Mouse (Mus musculus) gastrocnemius, postnatal 14 days (tissue): ENCODE measurements around the gene Lcmt2. TPM values are rescaled to one million over a fixed set of nuclear protein-coding genes. Genes with fewer than 3 reads are reported as not detected.

Experiments
- DNase-seq: peaks from one replicate; pipeline ENCODE4 v3.0.0; 2021; ENCODE audit warnings: mixed read lengths
- intact Hi-C: fragments of 180-260 bp; cut with DNase I; formaldehyde crosslinking; loops from one replicate; pipeline ENCODE4 v1.15.1; 2025; ENCODE audit warnings: low total_unique reads
- long read RNA-seq, 2 experiments: library from polyadenylated mRNA; stranded (forward); transcript quantifications; one replicate each; pipeline ENCODE4 v2.0.0; 2021
- total RNA-seq, 2 experiments: library from RNA; stranded (reverse); gene quantifications; 2 replicates each; pipeline ENCODE4 v1.2.3; 2021

Gene Lcmt2
- 1 to 10 TPM; 4.6 to 4.7 TPM for total RNA-seq
- long read RNA-seq, experiment 1, transcript Lcmt2-202 (1 exons, 3,056 nt) = major isoform, 12 of 12 reads
- long read RNA-seq, experiment 1, partial matches to known transcripts = 0 of 12 reads
- long read RNA-seq, experiment 1, other reads (novel, unspliced or antisense) = 0 of 12 reads
- long read RNA-seq, experiment 2, transcript Lcmt2-202 (1 exons, 3,056 nt) = major isoform, 9 of 9 reads
- long read RNA-seq, experiment 2, partial matches to known transcripts = 0 of 9 reads
- long read RNA-seq, experiment 2, other reads (novel, unspliced or antisense) = 0 of 9 reads

DNA sequence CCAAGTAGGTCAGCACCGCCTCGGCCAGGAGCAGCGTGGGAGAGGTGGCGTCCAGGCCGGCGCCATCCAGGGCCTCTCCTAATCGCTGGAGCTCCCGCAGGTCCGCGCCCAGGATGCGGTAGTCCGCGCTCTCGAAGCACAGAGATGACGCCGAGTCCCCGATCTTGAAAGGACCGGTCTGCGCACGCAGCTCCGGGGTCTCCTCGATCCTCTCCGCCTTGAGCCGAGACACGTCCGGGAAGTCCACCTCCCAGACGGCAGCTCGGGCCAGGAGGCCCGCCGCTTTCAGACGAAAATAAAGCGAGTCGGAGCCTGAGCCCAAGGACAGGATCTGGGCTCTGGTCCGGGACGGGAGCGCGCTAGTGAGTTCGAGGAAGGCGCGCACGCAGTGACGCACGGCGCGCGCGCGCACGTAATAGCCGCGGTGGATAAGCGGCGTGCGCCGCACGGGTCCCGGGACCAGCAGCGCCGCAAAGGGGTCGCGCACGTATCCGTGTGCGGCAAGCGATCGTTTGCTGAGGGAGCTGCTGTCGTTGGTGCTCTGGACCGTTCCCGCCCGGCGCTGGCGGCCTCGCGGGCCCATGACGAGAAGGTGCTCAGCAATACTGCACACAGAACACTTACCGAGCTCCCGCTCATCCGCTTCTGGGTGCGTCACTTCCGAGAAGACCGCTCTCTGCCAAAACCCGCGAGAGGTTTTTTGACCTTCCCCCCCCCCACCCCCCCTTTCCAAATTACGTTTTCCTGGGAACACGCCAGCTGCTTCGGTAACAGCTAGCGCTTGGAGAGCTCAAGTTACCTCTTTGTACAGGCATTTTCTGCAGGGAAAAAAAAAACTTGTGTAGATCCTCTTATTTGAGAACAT, at the start of gene Lcmt2, which contains the start of gene Adal:
Lcmt2 (minus strand) TSS at position 636 of the 865 bp plus-strand sequence.
Adal (plus strand) TSS at position 411 of the 865 bp plus-strand sequence.
- DNase-seq = peak; percentile 90
- intact Hi-C loops = no loop called here

DNA sequence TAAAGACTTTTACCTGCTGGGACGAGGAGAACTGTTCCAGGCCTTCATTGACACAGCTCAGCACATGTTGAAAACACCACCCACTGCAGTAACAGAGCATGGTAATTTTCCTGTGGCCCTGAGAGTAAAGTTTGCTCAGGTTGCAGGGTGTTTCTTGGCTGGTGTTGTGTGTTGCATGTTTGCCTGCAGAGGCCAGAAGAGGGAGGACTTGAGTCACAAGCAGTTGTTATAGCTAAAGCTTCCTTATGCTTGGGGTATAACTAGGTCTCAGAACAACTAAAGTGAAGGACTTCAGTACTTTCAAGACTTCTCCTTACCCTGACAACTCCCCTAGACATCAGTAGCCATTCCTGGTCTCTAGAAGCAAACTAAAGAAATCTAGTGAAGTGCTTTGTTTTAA, 48.1 kb upstream of the Lcmt2 start:
- DNase-seq = no peak
- intact Hi-C loops = no loop called here

DNA sequence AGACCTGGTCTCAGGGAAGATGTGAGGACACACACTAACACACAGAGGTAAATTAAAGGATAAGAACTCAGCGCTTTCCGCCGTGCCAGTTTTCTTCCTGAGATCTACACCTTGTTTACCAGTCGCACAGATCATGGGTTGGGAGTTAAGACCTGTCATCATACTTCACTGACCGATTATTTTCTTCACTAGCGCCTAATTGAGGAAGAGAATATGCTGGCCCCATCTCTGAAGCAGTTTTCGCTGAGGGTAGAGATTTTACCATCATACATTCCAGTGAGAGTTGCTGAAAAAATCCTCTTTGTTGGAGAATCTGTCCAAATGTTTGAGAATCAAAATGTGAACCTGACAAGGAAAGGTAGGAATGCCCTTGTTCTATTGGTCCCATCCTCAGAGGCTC, 43.7 kb upstream of the Lcmt2 start:
- intact Hi-C loops = no loop called here
- no peak for DNase-seq

DNA sequence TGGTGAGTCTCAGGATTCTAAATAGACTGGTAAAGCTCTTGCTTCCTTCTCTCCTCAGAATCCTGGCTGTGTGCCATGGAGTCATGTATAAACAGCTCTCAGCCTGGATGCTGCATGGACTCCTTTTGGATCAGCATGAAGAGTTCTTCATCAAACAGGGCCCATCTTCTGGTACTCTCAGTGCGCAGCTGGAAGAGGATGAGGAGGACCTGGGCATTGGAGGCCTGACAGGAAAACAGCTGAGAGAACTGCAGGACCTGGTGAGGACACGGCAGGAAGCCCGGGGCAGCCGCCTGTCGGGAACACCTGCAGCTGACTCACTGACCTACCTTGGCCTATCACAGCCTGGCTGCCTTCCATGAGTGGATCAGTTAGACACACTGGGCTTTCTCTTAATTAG, 43.0 kb upstream of the Lcmt2 start:
- intact Hi-C loops = no loop called here

DNA sequence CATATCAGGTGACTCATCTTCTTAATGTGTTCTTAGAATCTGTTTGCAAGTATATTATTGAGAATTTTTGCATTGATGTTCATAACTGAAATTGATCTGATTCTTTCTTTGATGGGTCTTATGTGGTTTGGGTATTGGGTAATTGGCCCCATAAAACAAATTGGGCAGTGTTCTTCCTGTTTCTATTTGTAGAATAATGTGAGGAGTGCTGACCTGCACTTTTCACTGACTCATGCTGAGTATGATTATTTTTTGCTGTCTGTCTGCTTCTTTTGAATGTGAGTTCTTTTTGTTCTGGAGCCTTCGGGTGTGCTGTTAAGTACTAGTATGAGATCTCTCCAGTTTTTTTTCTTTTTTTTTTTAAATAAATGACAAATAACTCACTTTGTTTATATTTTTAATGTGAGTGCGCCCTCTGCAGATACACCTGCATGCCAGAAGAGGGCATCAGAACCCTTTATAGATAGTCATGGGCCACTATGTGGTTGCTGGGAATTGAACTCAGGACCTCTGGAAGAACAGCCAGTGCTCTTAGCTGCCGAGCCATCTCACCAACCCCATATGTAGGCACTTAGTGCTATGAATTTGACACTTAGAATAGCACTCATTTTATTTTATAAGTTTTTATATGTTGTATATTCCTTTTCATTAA, 38.5 kb upstream of the Lcmt2 start:
- no peak for DNase-seq
- intact Hi-C loops = no loop called here

More for the DNA sequence above, 43.0 kb upstream of the Lcmt2 start:
- DNase-seq = no peak

DNA sequence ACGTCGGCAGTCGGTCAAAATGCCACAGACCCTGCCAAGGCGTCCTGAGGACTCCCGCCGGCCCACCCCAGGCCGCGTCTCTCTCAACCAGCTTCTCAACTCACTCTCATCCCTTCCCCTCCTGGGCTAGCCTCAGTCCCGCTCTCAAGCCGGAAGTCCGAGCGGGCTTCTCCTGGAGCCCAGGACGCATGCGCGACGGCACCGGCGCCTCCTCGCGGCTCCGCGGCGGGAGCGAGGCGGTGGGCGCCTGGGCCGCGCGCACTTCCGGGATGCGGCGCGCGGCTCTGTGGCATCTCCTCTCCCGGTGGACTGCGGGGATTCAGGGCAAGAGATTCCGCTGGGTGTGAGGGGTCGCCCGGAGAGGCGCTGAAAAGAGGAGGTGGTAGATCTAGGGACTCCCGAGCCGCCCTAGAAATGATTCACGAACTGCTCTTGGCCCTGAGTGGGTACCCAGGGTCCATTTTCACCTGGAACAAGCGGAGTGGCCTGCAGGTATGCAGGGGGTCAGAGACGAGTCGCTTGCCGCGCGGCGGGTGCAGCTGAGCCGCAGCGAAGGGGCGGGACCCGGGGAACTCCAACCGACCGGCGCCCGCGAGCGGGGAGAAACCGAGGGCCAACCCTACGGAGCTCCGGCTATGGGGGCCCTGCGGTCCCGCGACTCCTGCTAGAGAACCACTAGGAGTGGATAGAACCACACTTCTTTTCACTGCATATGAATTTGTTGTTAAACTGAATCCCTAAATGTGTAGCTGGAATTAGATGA, 30.7 kb upstream of the Lcmt2 start, which contains the start of gene Zscan29:
Zscan29 (minus strand) TSS at position 146 of the 763 bp plus-strand sequence.
- intact Hi-C loops = no loop called here
- peak; percentile 92 for DNase-seq

DNA sequence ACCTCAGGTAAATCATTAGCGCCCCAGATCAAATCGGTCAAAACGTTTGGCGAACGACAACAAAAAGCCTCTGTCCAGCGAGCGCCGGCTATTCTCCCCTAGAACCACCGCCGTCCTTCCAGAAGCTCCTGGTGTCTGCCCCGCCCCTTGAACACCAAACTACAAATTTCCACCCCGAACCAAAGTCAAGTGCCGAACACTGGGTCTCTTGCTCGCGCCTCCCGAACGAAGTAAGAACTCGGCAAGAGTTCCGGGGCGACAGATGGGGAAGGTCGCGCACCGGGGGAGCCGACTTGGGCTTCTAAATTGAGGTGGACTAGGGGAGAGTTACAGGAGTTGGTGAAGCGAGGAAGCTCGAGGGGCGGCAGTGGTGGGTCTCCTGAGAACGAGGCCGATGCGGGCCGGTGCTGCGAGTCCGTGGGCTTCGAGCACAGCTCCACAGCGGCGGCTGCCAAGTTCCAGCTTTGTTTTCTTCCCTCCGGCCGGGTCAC, 30.1 kb upstream of the Lcmt2 start, which contains the start of gene Tubgcp4:
Tubgcp4 (plus strand) TSS at position 174 of the 491 bp plus-strand sequence.
- peak; percentile 37 for DNase-seq
- intact Hi-C loops = no loop called here

DNA sequence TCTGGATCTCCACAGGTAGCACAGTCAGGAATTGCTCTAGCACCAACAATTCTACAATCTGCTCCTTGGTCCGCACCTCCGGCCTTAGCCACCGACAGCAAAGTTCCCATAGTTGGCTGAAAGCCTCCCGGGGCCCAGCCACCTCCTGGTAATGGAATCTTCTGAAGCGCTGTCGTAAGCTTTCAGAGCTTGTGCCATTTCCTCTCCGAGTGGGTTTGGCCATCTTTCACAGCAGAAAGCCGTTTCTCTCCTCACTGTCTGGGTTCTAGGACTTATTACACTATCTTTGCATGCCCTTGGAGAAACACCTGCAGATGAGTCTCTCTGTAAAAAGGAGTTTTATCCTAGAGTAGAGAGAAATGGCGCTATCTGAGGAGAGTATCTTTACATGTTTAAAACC, 29.4 kb upstream of the Lcmt2 start:
- intact Hi-C loops = no loop called here

DNA sequence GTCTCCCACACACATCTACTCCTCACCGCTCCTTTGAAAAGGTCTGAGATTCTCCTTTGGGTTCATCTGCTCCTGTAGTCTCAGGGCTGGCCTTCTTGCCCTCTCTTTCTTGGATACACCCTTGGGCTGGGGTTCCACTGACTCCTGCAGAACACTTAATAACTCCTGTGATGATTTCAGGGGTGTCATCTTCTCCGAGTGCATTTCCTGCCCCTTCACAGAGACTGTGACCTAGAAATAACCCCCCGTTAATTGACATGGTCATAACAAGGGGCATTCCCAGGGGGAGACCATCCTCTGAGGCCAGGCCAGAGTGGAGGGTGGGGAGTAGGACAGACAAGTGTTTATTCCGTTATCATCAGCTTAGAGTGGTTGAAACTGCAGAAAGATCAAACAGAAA, 28.7 kb upstream of the Lcmt2 start:
- intact Hi-C loops = no loop called here
- DNase-seq = no peak

More for the DNA sequence above, 29.4 kb upstream of the Lcmt2 start:
- peak; percentile 29 for DNase-seq

DNA sequence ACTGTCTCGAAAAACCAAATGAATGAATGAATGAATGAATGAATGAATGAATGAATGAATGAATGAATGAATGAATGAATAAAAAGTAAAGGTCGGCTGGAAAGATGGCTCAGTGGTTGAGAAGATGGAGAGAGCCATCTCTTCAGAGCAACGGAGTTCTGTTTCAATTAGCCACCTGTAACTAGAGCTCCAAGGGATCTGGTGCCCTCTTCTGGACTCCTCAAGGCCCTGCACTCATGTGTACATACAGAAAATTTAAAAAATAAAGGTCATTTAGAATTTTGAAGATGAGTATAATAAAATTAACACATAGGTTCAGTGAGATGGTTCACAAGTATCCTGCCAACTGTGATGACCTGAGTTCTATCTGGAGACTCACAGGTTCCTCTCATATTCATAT, 12.6 kb upstream of the Lcmt2 start:
- intact Hi-C loops = no loop called here
- no peak for DNase-seq

DNA sequence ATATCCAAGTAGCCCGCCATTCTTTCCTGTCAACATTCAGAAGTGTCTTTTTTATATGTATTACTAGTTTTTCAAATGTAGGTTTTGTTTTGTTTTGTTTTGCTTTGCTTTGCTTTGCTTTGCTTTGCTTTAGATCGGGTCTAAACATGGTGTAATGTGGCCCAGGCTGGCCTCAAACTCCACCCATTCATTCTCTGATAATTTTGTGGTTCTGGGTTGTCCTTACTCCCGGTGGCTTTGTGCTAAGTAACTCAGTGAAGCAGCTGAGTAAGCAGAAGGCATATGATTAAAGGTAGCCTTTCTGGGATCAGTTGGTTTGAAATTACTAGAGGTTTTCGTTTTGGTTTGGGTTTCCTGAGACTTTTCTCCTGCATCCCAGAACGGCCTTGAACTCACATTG, 9.2 kb upstream of the Lcmt2 start:
- DNase-seq = no peak
- intact Hi-C loops = no loop called here

DNA sequence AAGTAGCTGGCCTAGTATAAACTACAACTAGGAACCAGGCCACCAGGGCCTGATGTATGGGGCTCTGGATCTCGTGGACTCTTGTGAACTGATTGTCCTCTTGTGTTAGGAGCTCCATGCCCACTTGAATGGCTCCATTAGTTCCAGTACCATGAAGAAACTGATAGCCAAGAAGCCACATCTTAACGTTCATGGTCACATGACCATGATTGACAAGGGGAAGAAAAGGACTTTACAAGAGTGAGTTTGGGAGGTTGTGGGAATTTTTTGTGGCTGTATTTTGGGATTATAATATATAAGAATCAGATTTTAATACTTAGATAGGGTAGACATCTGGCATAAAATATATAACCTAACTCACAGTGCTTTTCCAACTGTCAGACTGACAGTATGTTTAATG, 2.0 kb upstream of the Lcmt2 start:
- no peak for DNase-seq
- intact Hi-C loops = no loop called here

DNA sequence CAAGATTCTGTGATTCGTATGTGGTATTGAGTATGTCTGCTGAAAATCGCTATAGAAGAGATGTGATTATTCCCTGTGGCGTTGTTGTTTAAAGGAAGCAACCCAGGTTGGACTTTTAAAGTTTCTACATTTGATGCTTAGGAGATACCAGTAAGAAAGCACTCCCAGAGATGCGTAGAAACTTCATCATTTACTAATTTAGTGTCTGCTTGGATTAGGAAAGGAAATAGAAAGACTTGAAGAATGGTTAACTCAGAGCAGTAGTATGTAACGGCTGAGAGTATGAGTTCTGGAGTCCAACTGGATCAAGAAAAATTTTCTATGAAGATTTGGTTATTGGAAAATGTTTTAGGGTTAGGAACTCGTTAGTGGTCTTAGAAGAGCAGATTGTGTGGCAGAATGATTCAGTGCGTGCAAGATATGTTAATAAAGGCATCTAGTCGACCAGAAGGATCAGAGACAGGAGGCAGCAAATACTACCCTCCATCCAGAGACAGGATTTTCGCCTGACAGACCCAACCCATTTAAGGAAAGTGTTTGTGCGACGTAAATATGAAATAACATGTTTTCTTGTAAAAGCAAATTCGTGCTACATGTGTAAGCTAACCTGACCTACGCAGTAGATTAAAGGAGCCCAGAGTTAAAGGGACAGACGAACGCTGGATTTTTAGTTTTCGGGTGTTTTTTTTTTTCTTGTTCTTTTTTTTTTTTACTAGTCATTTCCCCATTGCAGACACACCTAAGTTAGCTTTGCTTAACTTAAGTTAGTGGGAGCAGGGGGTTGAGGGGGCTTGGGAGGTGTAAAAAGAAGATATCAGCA, 973 bp upstream of the Lcmt2 start:
- no peak for DNase-seq
- intact Hi-C loops = no loop called here

DNA sequence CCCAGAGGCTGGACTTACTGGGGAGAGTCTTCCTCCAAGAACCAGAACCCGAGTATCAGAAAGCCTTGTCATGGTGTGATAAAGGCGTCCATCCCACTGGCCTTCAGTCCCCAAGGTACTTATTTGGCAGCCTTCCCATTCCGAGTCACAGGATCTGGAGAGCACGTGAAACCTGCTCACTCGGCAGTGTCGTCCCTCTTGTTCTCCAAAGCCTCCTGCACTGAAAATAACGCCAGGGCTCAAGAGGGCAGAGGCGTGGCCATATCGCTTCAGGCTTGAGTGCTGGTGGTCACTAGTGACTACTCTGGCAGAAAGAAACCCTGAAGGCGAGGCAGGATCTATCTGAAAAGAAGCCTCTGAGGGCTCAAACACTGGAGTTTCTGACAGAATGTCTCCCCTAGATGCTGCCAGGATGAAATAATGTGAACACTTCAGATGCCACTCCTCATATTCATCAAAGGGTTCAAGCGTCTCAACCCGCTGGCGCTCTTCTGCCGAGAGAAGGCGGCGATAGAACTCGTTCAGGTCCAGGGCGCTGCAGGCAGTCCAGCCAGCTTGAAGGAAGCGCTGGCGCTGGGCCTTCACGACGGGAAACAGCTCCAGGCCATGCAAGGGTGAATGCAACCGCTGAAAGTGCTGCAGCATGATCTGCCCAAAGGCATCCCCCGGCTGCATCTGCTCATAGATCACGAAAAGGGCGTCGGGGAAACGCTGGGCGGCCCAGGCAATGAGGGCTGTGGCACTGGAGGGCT, 1.0 kb downstream of the Lcmt2 start:
- peak; percentile 9 for DNase-seq
- intact Hi-C loops = no loop called here

DNA sequence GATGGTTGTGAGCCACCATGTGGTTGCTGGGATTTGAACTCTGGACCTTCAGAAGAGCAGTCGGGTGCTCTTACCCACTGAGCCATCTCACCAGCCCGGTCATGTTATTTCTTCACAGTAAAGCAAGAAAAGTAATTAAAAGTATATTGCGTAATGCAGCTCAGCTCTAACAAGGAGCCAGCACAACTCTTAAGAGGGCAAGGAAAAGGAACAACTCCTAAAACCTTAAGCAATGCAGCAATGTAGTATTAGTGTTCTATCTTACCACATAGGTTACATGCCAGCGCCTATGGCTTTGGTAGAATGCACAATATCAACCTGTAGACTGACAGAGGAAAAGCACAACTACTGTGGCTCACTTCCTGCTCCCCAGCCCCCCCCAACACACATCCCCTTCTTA, 3.1 kb downstream of the Lcmt2 start:
- no peak for DNase-seq
- intact Hi-C loops = no loop called here

DNA sequence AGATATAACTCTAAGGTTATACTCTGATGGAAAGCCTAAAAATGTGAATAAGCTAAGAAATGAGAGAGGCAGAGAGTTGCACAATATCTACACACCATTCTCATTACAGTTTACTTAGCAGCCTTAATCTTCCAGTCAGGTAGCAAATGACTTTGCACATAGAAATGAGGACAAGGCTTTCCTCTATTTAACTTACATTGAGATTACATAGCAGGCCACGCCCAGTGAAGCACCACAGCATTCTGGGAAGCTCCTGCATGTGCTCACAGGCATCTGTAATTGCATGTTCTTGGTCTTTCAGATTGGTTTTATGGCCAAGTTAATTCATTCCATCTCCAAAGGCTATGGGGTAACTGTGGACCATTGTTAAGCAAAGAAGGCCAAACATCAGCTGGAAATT, 7.6 kb downstream of the Lcmt2 start:
- intact Hi-C loops = no loop called here
- no peak for DNase-seq

DNA sequence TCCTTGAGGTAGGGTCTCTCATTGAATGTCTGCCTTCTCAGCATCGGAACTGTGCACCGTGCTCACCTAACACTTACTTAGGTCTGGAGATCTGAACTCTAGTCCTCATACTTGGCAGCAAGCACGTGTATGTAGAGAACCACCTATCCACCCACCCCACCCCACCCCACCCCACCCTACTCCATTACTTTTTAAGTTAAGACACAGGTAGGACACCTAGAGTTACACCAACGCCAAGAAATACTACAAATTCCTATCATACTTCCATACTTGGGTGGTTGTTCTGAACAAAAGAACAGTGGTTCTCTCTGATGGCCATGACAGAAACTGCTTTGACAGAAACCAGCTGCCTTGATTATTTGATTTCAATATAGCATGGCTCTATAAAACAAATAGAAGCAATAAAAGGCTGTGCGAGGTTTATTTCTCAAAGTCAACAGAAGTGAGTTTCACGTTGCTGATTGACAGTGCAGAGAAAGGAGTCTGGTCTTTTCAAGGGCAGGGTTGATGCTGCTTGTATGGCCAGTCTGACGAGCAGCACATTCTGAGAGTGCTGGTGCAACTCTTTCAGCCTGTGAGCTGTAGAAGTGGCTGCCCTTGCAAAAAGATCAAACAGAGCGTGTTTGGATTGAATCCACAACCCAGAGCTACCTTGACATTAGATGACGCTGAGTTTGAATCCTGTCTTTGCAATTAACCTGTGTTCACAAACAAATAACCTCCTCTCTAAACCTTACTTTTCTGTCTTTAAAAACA, 11.4 kb downstream of the Lcmt2 start:
- no peak for DNase-seq
- intact Hi-C loops = no loop called here
